Mouse (Mus musculus) heart, embryonic 16.5 days (tissue): Measurements from ENCODE around the gene Wfikkn2. TPM values are rescaled to one million over a fixed set of nuclear protein-coding genes. Genes with fewer than 3 reads are reported as not detected.

Experiments used
- ATAC-seq: fragments of 200-750 bp; cut with Nextera tagmentation; replicated peaks from 2 replicates; pipeline ENCODE4 v1.8.0; 2017; ENCODE audit warnings: moderate number of reproducible peaks; ENCODE audit not compliant: insufficient read depth, low FRiP score; ENCODE audit errors: extremely low read depth
- H3K27ac ChIP-seq: fragments of 300-500 bp; sonication (generic); 2 replicates; pipeline ENCODE4 v1.5.1; 2014; ENCODE audit warnings: mild to moderate bottlenecking, low read length, control low read depth, moderate library complexity
- H3K27me3 ChIP-seq: fragments of 300-500 bp; sonication (generic); 2 replicates; pipeline ENCODE4 v1.6.1; 2014; ENCODE audit warnings: low read length, mixed read lengths; ENCODE audit not compliant: control insufficient read depth, insufficient read depth
- H3K36me3 ChIP-seq: fragments of 300-500 bp; sonication (generic); 2 replicates; pipeline ENCODE4 v1.6.1; 2014; ENCODE audit not compliant: control insufficient read depth, insufficient read depth
- H3K4me1 ChIP-seq: fragments of 300-500 bp; sonication (generic); 2 replicates; pipeline ENCODE4 v1.6.1; 2014; ENCODE audit warnings: low read length, mixed read lengths; ENCODE audit not compliant: control insufficient read depth, insufficient read depth
- H3K4me2 ChIP-seq: fragments of 300-500 bp; sonication (generic); 2 replicates; pipeline ENCODE4 v1.6.1; 2014; ENCODE audit warnings: low read depth, mild to moderate bottlenecking, control low read depth, low read length
- H3K4me3 ChIP-seq: fragments of 300-500 bp; sonication (generic); 2 replicates; pipeline ENCODE4 v1.5.1; 2014; ENCODE audit warnings: mild to moderate bottlenecking, control low read depth, low read length
- H3K9ac ChIP-seq: fragments of 300-500 bp; sonication (generic); 2 replicates; pipeline ENCODE4 v1.6.1; 2014; ENCODE audit warnings: low read length, control low read depth
- H3K9me3 ChIP-seq: fragments of 300-500 bp; sonication (generic); replicated peaks from 2 replicates; pipeline ENCODE4 v1.6.1; 2016; ENCODE audit warnings: low read length; ENCODE audit not compliant: control insufficient read depth
- WGBS: fragments of 180-500 bp; shearing (Covaris S2); extraction: QIAGEN DNeasy Blood & Tissue Kit; methylation state at CpG from one replicate; pipeline ENCODE4 v1.1.7; 2014; 5-methylcytosine and 5-hydroxymethylcytosine counted together
- polyA plus RNA-seq: library from polyadenylated mRNA; unstranded; fragments of >200 nt; fragmentation: Nextera tagmentation; extraction: Ambion mirVana; gene quantifications from 2 replicates; pipeline ENCODE4 v1.2.1, GENCODE M21; 2015

Wfikkn2 gene
- 3.1 and 3.7 TPM in 2 replicates for polyA plus RNA-seq

GRCm38 (mm10) chr11:94245955-94246788 lies at the start of gene Wfikkn2:
TSS of gene Wfikkn2 (minus strand) at chr11:94246005.
- H3K4me2 ChIP-seq, result no peak within 1 kb of the TSS

DNA sequence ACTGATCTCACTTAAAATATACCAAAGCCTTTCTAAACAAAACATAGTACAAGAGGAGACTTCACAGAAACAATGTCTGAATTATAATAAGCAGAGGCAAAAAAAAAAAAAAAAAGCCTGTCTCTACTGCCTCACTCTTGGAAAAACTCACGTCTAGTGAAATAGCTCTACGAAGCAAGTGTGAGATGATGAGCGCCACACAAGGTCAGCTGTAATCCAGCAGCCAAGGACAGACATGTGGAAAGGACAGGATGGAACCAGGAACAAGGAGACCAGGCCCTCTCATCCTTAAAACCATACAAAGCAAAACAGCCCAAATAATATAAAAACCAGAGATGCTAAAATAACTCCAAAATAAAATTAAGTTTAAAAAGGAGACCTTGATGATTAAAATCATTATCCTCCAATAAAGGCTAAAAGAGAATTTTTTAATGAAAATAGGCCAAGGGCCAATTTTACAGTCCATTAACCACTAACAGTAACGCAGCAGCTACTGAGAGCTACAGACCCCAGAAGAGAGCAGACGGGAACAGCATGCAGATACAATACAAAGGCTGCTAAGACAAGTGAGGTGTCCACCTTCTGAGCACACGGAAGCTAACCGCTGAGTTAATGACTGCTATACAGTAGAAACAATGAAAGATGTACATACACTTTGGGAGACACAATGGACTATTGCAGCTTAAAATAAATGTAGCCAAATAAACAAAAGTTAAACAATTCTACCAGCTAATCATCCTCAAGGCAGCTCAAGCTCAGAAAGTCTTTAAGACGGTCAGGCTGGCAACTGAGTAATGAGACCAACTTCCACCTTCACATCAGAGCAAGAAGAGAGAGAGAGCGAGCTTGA lies 49.4 kb upstream of the Wfikkn2 start:
- no peak overlapping the region for H3K9ac ChIP-seq
- H3K4me2 ChIP-seq, result no peak overlapping the region
- ATAC-seq, result no peak
- H3K4me1 ChIP-seq, result no peaks in the 10 kb centered on the region
- no peaks in the 10 kb centered on the region for H3K27me3 ChIP-seq
- no peaks in the 10 kb centered on the region for H3K9me3 ChIP-seq
- WGBS, result 67% methylated on average over 9 of the region's 9 CpGs
- peaks cover 71% of the 10 kb centered on the region for H3K36me3 ChIP-seq
- no peak overlapping the region for H3K4me3 ChIP-seq
- no peak overlapping the region for H3K27ac ChIP-seq

More at GRCm38 (mm10) chr11:94245955-94246788, at the start of gene Wfikkn2:
- H3K27ac ChIP-seq, result no peak within 1 kb of the TSS
- H3K9me3 ChIP-seq, result no peaks in the 10 kb centered on the region
- no peaks in the 10 kb centered on the region for H3K36me3 ChIP-seq
- ATAC-seq, result peak; percentile 41
- no peak within 1 kb of the TSS for H3K4me3 ChIP-seq
- H3K9ac ChIP-seq, result no peak within 1 kb of the TSS
- H3K4me1 ChIP-seq, result peaks cover 16% of the 10 kb centered on the region; the same call in 1 of the 2 replicates
- H3K27me3 ChIP-seq, result no peaks in the 10 kb centered on the region
- 57% methylated on average over 17 of the region's 17 CpGs for WGBS

GRCm38 (mm10) chr11:94290062-94290740 lies 44.4 kb upstream of the Wfikkn2 start:
- Histone ChIP-seq H3K36me3 (peaks cover 63% of the 10 kb centered on the region), H3K27ac (no peak overlapping the region), H3K4me3 (no peak overlapping the region), H3K9ac (no peak overlapping the region), H3K4me2 (no peak overlapping the region), H3K9me3 (no peaks in the 10 kb centered on the region), H3K4me1 (no peaks in the 10 kb centered on the region), H3K27me3 (no peaks in the 10 kb centered on the region)
- 76% methylated on average over 10 of the region's 10 CpGs for WGBS
- ATAC-seq, result no peak

DNA sequence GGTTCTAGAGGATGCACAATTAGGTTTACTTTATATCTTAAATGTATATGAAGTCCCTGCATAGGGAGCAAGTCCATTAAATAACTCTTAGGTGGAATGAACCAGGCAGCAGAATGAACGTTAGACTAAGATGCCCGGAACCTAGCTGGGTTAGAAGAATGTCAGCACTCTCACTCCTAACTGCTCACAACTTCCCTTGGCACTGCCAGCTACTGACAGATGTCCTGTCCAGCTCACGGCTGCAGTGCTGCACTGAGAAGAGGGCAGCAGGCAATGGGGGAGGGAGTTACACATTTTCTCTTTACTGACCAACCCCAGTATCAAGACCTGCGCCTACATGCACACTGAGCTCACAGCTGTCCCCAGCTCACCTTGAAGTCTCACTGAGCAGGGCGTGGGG lies 41.3 kb upstream of the Wfikkn2 start:
- peaks cover 49% of the 10 kb centered on the region for H3K36me3 ChIP-seq
- H3K4me1 ChIP-seq, result no peaks in the 10 kb centered on the region
- H3K27me3 ChIP-seq, result no peaks in the 10 kb centered on the region
- no peak for ATAC-seq
- no peak overlapping the region for H3K4me2 ChIP-seq
- no peak overlapping the region for H3K9ac ChIP-seq
- no peak overlapping the region for H3K4me3 ChIP-seq
- WGBS, result 77% methylated on average over 5 of the region's 5 CpGs
- no peak overlapping the region for H3K27ac ChIP-seq
- no peaks in the 10 kb centered on the region for H3K9me3 ChIP-seq

DNA sequence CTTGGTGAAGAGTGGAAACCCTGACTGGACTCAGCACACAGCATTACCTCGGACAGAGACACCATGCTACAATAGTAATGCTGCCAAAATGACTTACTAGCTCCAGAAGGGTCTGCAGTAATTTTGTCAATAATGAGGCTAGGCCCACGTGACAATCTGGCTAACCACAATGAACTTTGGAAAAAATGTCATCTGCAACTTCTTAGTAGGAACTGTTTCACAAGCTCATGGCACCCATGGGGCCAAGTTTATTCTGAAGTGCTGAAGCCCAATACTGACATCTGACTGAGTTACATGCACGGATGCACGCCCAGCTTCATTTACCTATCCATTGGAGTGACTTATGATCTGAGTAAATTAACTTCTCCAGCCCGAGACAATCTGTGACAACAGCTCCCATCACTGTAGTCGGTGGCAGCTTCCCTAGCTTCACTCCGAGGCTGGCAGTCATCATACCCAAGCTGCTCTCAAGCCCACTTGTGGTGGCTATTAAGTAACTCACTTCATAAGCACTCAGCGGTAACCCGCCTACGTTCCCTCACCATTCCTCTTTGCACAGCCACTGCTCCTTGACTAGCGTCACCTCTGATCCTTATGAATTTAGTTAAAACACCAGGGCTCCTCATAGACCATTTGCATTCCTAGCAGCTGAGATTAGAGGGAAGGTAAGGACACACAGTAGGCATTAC lies 40.2 kb upstream of the Wfikkn2 start:
- Histone ChIP-seq H3K27me3 (no peaks in the 10 kb centered on the region), H3K9me3 (no peaks in the 10 kb centered on the region), H3K4me2 (no peak overlapping the region), H3K27ac (no peak overlapping the region), H3K9ac (no peak overlapping the region), H3K4me3 (no peak overlapping the region), H3K36me3 (peaks cover 44% of the 10 kb centered on the region), H3K4me1 (peaks cover 4% of the 10 kb centered on the region; the same call in 1 of the 2 replicates)
- 81% methylated on average over 11 of the region's 11 CpGs for WGBS
- ATAC-seq, result no peak

DNA sequence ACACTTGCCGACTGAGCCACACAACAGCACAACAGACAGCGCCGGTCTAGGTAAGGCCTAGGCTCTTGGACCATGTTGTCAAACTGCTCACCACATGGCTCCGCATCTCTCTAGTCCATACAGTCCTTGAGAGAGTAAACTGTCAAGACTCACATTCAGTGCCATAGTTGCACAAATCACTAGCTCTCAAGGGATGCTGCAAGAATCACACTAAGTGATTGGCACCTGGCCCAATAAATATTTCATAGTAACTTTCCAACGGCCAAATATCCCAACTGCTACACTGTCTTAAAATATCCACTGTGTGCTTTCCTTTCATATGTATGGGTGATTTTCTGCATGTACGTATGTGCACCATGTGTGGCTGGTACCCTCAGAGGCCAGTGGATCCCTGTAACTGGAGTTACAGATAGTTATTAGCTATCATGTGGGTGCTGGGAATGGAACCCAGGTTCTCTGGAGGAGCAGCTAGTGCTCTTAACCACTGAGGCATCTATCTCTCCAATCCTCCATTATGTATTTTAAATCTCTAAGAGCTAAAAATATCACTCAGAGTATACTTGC lies 37.8 kb upstream of the Wfikkn2 start:
- ATAC-seq, result no peak
- WGBS, result 88% methylated on average over 6 of the region's 6 CpGs
- peaks cover 4% of the 10 kb centered on the region; the same call in 1 of the 2 replicates for H3K4me1 ChIP-seq
- H3K9ac ChIP-seq, result no peak overlapping the region
- peaks cover 26% of the 10 kb centered on the region for H3K36me3 ChIP-seq
- no peaks in the 10 kb centered on the region for H3K27me3 ChIP-seq
- no peak overlapping the region for H3K4me3 ChIP-seq
- no peaks in the 10 kb centered on the region for H3K9me3 ChIP-seq
- no peak overlapping the region for H3K4me2 ChIP-seq
- no peak overlapping the region for H3K27ac ChIP-seq

DNA sequence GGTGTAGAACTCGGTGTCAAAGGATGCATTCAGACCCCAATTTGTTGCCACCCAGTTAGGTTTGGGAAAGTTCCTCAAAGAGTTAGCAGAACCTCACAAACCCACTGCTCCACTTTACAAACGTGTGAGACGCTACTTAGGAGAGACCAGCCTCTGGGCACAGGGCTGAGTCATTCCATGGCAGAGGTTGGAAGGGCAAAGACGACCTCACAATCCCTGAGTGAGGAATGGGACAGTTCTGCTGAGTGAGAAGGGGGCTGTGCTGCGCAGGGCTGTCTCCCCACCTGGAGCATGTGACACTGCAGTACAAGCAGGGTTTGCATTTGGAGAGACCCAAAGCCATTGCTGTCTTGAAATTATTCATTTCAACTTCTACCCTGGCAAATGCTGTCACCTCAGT lies 36.5 kb upstream of the Wfikkn2 start:
- Histone ChIP-seq H3K9me3 (no peaks in the 10 kb centered on the region), H3K4me1 (peaks cover 4% of the 10 kb centered on the region; the same call in 1 of the 2 replicates), H3K4me2 (no peak overlapping the region), H3K36me3 (peaks cover 18% of the 10 kb centered on the region), H3K4me3 (no peak overlapping the region), H3K27me3 (no peaks in the 10 kb centered on the region), H3K27ac (peak overlapping the region; percentile 9; the same call in 1 of the 2 replicates), H3K9ac (no peak overlapping the region)
- no peak for ATAC-seq
- 58% methylated on average over 5 of the region's 5 CpGs for whole genome bisulfite sequencing
